Mouse (Mus musculus) granulocyte monocyte progenitor cell, adult 5-6 weeks (primary cell): ENCODE measurements around the gene Clns1a. TPM values are rescaled to one million over a fixed set of nuclear protein-coding genes. Genes with fewer than 3 reads are reported as not detected.

ENCODE experiments used
- ATAC-seq: replicated peaks from 2 replicates; pipeline ENCODE4 v1.8.0; 2016; ENCODE audit warnings: mild to moderate bottlenecking, moderate TSS enrichment, inconsistent platforms; ENCODE audit not compliant: poor library complexity, severe bottlenecking
- total RNA-seq, 2 experiments: library from RNA; stranded (forward) in 1 of 2; stranded (reverse) in 1 of 2; fragments of 200-712, 200-1000 nt in 1 of 2; fragments of >200 nt in 1 of 2; fragmentation: Nextera tagmentation in 1 of 2; gene quantifications; 2 replicates each; pipeline ENCODE4 v1.2.3; 2014 to 2017

Gene Clns1a
- total RNA-seq (2014; fragmentation: Nextera tagmentation) (124 and 134 TPM in 2 replicates), total RNA-seq (2017) (153 and 162 TPM in 2 replicates)

- peak; percentile 98 for ATAC-seq
Measured at GRCm38 (mm10) chr7:97696506-97697254, at the start of gene Clns1a. Clns1a (plus strand) TSS chr7:97696634.

- ATAC-seq = no peak
Measured at GRCm38 (mm10) chr7:97647656-97648055, 48.8 kb upstream of the Clns1a start.

- no peak for ATAC-seq
Measured at GRCm38 (mm10) chr7:97650729-97651128, 45.7 kb upstream of the Clns1a start.

GRCm38 (mm10) chr7:97656144-97656543 lies 40.3 kb upstream of the Clns1a start:
- ATAC-seq = no peak

- no peak for ATAC-seq
Measured at GRCm38 (mm10) chr7:97661634-97662033, 34.8 kb upstream of the Clns1a start.

- ATAC-seq = no peak; the same call in 1 of the 2 replicates
Measured at GRCm38 (mm10) chr7:97679239-97679638, 17.2 kb upstream of the Clns1a start.

- peak; percentile 83 for ATAC-seq
Measured at GRCm38 (mm10) chr7:97687831-97688230, 8.6 kb upstream of the Clns1a start.

- no peak for ATAC-seq
Measured at GRCm38 (mm10) chr7:97695441-97695840, 993 bp upstream of the Clns1a start.

GRCm38 (mm10) chr7:97696133-97696505 lies 315 bp upstream of the Clns1a start:
- ATAC-seq = peak; percentile 33

GRCm38 (mm10) chr7:97700173-97700572 lies 3.7 kb downstream of the Clns1a start:
- no peak for ATAC-seq

- ATAC-seq = no peak
Measured at GRCm38 (mm10) chr7:97701106-97701505, 4.7 kb downstream of the Clns1a start.

- no peak for ATAC-seq
Measured at GRCm38 (mm10) chr7:97707123-97707522, 10.7 kb downstream of the Clns1a start.

- no peak for ATAC-seq
Measured at GRCm38 (mm10) chr7:97707809-97708208, 11.4 kb downstream of the Clns1a start.

GRCm38 (mm10) chr7:97709204-97709603 lies 12.8 kb downstream of the Clns1a start:
- ATAC-seq = peak; percentile 80

- ATAC-seq = no peak
Measured at GRCm38 (mm10) chr7:97714651-97715050, 18.2 kb downstream of the Clns1a start.

GRCm38 (mm10) chr7:97717326-97717725 lies 20.9 kb downstream of the Clns1a start:
- no peak for ATAC-seq

- no peak for ATAC-seq
Measured at GRCm38 (mm10) chr7:97719078-97719477, 22.6 kb downstream of the Clns1a start.

GRCm38 (mm10) chr7:97720109-97720508 lies 23.7 kb downstream of the Clns1a start:
- ATAC-seq = no peak

GRCm38 (mm10) chr7:97722278-97722918 lies 26.0 kb downstream of the Clns1a start:
- ATAC-seq = no peak

- ATAC-seq = no peak
Measured at GRCm38 (mm10) chr7:97723646-97724538, 27.5 kb downstream of the Clns1a start.

GRCm38 (mm10) chr7:97725401-97725800 lies 29.0 kb downstream of the Clns1a start:
- ATAC-seq = no peak
